Mouse (Mus musculus) heart, embryonic 16.5 days (tissue): Measurements from ENCODE around the gene Rab25. TPM values are rescaled to one million over a fixed set of nuclear protein-coding genes. Genes with fewer than 3 reads are reported as not detected.
A peak's percentile ranks its signal among the peaks of the same experiment; 100 is the strongest.

Experiments
- ATAC-seq: fragments of 200-750 bp; cut with Nextera tagmentation; replicated peaks from 2 replicates; pipeline ENCODE4 v1.8.0; 2017; ENCODE audit warnings: moderate number of reproducible peaks; ENCODE audit not compliant: insufficient read depth, low FRiP score; ENCODE audit errors: extremely low read depth
- H3K27ac ChIP-seq: fragments of 300-500 bp; sonication (generic); 2 replicates; pipeline ENCODE4 v1.5.1; 2014; ENCODE audit warnings: mild to moderate bottlenecking, low read length, control low read depth, moderate library complexity
- H3K27me3 ChIP-seq: fragments of 300-500 bp; sonication (generic); 2 replicates; pipeline ENCODE4 v1.6.1; 2014; ENCODE audit warnings: low read length, mixed read lengths; ENCODE audit not compliant: control insufficient read depth, insufficient read depth
- H3K36me3 ChIP-seq: fragments of 300-500 bp; sonication (generic); 2 replicates; pipeline ENCODE4 v1.6.1; 2014; ENCODE audit not compliant: control insufficient read depth, insufficient read depth
- H3K4me1 ChIP-seq: fragments of 300-500 bp; sonication (generic); 2 replicates; pipeline ENCODE4 v1.6.1; 2014; ENCODE audit warnings: low read length, mixed read lengths; ENCODE audit not compliant: control insufficient read depth, insufficient read depth
- H3K4me2 ChIP-seq: fragments of 300-500 bp; sonication (generic); 2 replicates; pipeline ENCODE4 v1.6.1; 2014; ENCODE audit warnings: low read depth, mild to moderate bottlenecking, control low read depth, low read length
- H3K4me3 ChIP-seq: fragments of 300-500 bp; sonication (generic); 2 replicates; pipeline ENCODE4 v1.5.1; 2014; ENCODE audit warnings: mild to moderate bottlenecking, control low read depth, low read length
- H3K9ac ChIP-seq: fragments of 300-500 bp; sonication (generic); 2 replicates; pipeline ENCODE4 v1.6.1; 2014; ENCODE audit warnings: low read length, control low read depth
- H3K9me3 ChIP-seq: fragments of 300-500 bp; sonication (generic); replicated peaks from 2 replicates; pipeline ENCODE4 v1.6.1; 2016; ENCODE audit warnings: low read length; ENCODE audit not compliant: control insufficient read depth
- WGBS: fragments of 180-500 bp; shearing (Covaris S2); extraction: QIAGEN DNeasy Blood & Tissue Kit; methylation state at CpG from one replicate; pipeline ENCODE4 v1.1.7; 2014; 5-methylcytosine and 5-hydroxymethylcytosine counted together
- polyA plus RNA-seq: library from polyadenylated mRNA; unstranded; fragments of >200 nt; fragmentation: Nextera tagmentation; extraction: Ambion mirVana; gene quantifications from 2 replicates; pipeline ENCODE4 v1.2.1, GENCODE M21; 2015

The Rab25 gene
- polyA plus RNA-seq, 1 experiment from 2014 or later = 2.2 TPM

GRCm38 (mm10) chr3:88509250-88509649 lies 38.9 kb downstream of the Rab25 start:
- Histone ChIP-seq H3K4me3 (peak overlapping the region; percentile 58), H3K27me3 (no peaks in the 10 kb centered on the region), H3K27ac (peak overlapping the region; percentile 94), H3K9ac (peak overlapping the region; percentile 75), H3K4me1 (peaks cover 32% of the 10 kb centered on the region), H3K36me3 (no peaks in the 10 kb centered on the region), H3K9me3 (no peaks in the 10 kb centered on the region), H3K4me2 (peak overlapping the region; percentile 77)
- ATAC-seq = 0 out of 2 replicates have a peak, but pooled peaks have one; percentile 2
- WGBS = 58% methylated on average over 3 of the region's 3 CpGs

- Histone ChIP-seq H3K4me3 (no peak overlapping the region), H3K9ac (no peak overlapping the region), H3K4me1 (peaks cover 33% of the 10 kb centered on the region), H3K27ac (no peak overlapping the region), H3K9me3 (no peaks in the 10 kb centered on the region), H3K27me3 (no peaks in the 10 kb centered on the region), H3K4me2 (no peak overlapping the region), H3K36me3 (no peaks in the 10 kb centered on the region)
- WGBS = 50% methylated on average over 7 of the region's 7 CpGs
- no peak for ATAC-seq
These were observed 42.3 kb downstream of the Rab25 start for GRCm38 (mm10) chr3:88505765-88506164.

GRCm38 (mm10) chr3:88505081-88505480 lies 43.0 kb downstream of the Rab25 start:
- WGBS = 74% methylated on average over 6 of the region's 6 CpGs
- no peak for ATAC-seq
- no peaks in the 10 kb centered on the region for H3K27me3 ChIP-seq
- no peaks in the 10 kb centered on the region for H3K9me3 ChIP-seq
- no peak overlapping the region for H3K4me3 ChIP-seq
- no peaks in the 10 kb centered on the region for H3K36me3 ChIP-seq
- H3K4me2 ChIP-seq = no peak overlapping the region
- H3K27ac ChIP-seq = no peak overlapping the region
- peaks cover 32% of the 10 kb centered on the region for H3K4me1 ChIP-seq
- H3K9ac ChIP-seq = no peak overlapping the region

DNA sequence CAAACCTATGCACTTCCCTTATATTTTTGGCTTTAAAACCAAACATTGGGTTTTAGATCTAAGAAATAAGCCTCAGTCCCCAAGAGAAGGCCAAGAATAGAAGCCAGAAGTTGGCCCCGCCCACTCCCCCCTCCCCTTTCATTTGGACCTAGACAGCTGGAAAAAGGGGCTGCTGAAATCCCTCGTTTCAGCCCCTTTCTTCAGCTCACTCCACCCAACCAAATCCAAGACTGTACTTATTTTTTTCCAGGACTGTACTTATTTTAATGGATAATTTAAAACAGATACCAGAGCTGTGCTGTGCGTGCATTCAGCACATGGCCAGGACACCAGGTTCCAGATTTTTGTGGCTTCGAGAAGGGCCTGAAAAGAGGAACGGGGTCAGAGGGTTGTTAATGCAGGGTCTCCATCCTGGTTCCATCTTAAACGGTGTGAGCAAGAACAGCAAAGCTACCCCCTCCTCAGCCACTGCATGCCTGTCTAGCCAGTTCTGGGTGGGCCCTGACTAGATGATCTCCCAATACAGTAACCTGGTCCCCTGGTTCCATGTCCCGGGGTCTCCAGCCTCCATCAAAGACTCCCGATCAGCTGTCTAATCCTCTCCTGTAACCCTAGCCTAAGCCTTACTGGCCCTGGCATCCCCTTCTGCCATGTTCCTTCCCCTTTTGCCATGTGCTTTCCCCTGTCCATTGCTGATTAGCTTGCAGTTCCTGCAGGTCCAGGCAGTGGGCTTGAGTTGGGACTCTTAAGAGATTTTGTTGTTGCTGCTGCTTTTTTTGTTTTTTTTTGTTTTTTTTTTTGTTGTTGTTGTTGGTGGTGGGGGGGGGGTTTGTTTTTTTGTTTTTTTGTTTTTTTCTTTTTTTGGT lies 44.0 kb downstream of the Rab25 start:
- H3K4me2 ChIP-seq = peak overlapping the region; percentile 94; the same call in 1 of the 2 replicates
- no peaks in the 10 kb centered on the region for H3K36me3 ChIP-seq
- H3K27me3 ChIP-seq = no peaks in the 10 kb centered on the region
- peak overlapping the region; percentile 91 for H3K9ac ChIP-seq
- no peak overlapping the region for H3K4me3 ChIP-seq
- no peak for ATAC-seq
- WGBS = 44% methylated on average over 8 of the region's 8 CpGs
- H3K9me3 ChIP-seq = no peaks in the 10 kb centered on the region
- peaks cover 26% of the 10 kb centered on the region for H3K4me1 ChIP-seq
- peak overlapping the region; percentile 90 for H3K27ac ChIP-seq

DNA sequence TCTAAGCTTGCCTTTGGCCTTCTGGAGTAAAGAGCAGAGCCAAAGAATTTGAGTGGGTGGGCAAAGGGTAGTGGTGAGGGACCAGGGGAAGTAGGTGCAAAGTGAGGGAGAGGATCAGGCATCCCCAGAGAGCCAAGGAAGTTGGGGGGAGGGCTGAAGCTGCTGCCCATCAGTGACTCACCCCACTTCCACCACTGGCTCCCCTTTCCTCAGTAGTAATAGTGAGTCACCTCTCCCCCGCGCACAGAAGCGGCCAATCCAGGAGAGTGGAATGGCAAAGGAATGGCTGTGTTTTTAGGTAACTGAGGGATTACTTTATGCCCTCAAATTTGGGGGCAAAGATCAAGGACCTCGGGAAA lies 44.6 kb downstream of the Rab25 start:
- Histone ChIP-seq H3K9ac (peak overlapping the region; percentile 91), H3K9me3 (no peaks in the 10 kb centered on the region), H3K4me2 (peak overlapping the region; percentile 94), H3K4me3 (peak overlapping the region; percentile 71), H3K27me3 (no peaks in the 10 kb centered on the region), H3K4me1 (peaks cover 25% of the 10 kb centered on the region), H3K27ac (peak overlapping the region; percentile 90), H3K36me3 (no peaks in the 10 kb centered on the region)
- WGBS = 13% methylated on average over 4 of the region's 4 CpGs
- peak; percentile 30; the same call in 1 of the 2 replicates for ATAC-seq

GRCm38 (mm10) chr3:88502641-88503504 lies 45.2 kb downstream of the Rab25 start:
- peak; percentile 90 for ATAC-seq
- H3K9ac ChIP-seq = peak overlapping the region; percentile 91
- WGBS = under 1% methylated on average over 55 of the region's 55 CpGs
- peak overlapping the region; percentile 90 for H3K27ac ChIP-seq
- peak overlapping the region; percentile 71 for H3K4me3 ChIP-seq
- no peaks in the 10 kb centered on the region for H3K36me3 ChIP-seq
- peaks cover 25% of the 10 kb centered on the region for H3K4me1 ChIP-seq
- H3K9me3 ChIP-seq = no peaks in the 10 kb centered on the region
- peak overlapping the region; percentile 94 for H3K4me2 ChIP-seq
- no peaks in the 10 kb centered on the region for H3K27me3 ChIP-seq

DNA sequence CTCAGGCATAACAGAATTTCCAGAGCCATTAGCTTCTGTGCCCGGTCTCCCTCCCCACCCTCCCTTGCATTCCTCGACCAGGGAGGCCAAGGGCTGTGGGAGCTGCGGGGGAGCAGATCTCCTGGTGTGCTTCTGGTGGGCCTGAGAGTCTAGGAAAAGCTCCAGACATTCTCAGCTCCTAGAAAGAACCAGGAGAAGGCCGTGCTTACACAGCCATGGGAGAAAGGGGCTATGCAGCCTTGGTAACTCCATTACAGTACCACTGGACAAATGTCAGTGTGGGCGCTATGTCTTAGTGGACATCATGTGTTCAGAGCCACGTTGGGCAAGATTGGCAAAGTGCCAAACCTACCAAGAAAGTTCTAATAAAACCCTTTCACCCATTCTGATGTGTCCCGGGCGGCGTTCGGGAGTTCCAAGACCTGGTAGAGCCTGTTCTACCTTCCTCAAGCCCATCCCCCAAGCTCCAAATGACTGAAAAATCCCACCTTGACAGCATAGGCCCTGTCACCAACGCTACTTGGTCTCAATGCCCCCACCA lies 46.0 kb downstream of the Rab25 start:
- Histone ChIP-seq H3K4me3 (peak overlapping the region; percentile 71), H3K27ac (peak overlapping the region; percentile 90), H3K36me3 (no peaks in the 10 kb centered on the region), H3K4me1 (peaks cover 30% of the 10 kb centered on the region), H3K9ac (peak overlapping the region; percentile 91), H3K4me2 (peak overlapping the region; percentile 94), H3K9me3 (no peaks in the 10 kb centered on the region), H3K27me3 (no peaks in the 10 kb centered on the region)
- 0 out of 2 replicates have a peak, but pooled peaks have one; percentile 1 for ATAC-seq
- WGBS = 18% methylated on average over 11 of the region's 11 CpGs

GRCm38 (mm10) chr3:88501366-88502030 lies 46.6 kb downstream of the Rab25 start:
- Histone ChIP-seq H3K36me3 (no peaks in the 10 kb centered on the region), H3K9ac (peak overlapping the region; percentile 91), H3K4me2 (peak overlapping the region; percentile 94), H3K27ac (peak overlapping the region; percentile 90), H3K9me3 (no peaks in the 10 kb centered on the region), H3K27me3 (no peaks in the 10 kb centered on the region), H3K4me3 (peak overlapping the region; percentile 71), H3K4me1 (peaks cover 34% of the 10 kb centered on the region)
- ATAC-seq = no peak
- WGBS = 51% methylated on average over 6 of the region's 6 CpGs
